Mouse (Mus musculus): ENCODE data around the gene Myo5a.

The Myo5a gene

GRCm38 (mm10) chr9:75072361-75072760 is 1.5 kb downstream of the Myo5a start:
- DNase-seq, result no peak

GRCm38 (mm10) chr9:75077191-75077590 is 6.4 kb downstream of the Myo5a start:
- no peak for DNase-seq

- DNase-seq, result no peak
Observed at GRCm38 (mm10) chr9:75085242-75085824, 14.5 kb downstream of the Myo5a start.

GRCm38 (mm10) chr9:75087823-75088222 is 17.0 kb downstream of the Myo5a start:
- no peak for DNase-seq

- no peak for DNase-seq
Observed at GRCm38 (mm10) chr9:75089285-75089684, 18.5 kb downstream of the Myo5a start.

- no peak for DNase-seq
Observed at GRCm38 (mm10) chr9:75092134-75092533, 21.3 kb downstream of the Myo5a start.

- no peak for DNase-seq
Observed at GRCm38 (mm10) chr9:75094762-75095161, 23.9 kb downstream of the Myo5a start.

GRCm38 (mm10) chr9:75098937-75099336 is 28.1 kb downstream of the Myo5a start:
- DNase-seq, result no peak

- DNase-seq, result no peak
Observed at GRCm38 (mm10) chr9:75100157-75100781, 29.5 kb downstream of the Myo5a start.

GRCm38 (mm10) chr9:75102131-75102530 is 31.3 kb downstream of the Myo5a start:
- DNase-seq, result no peak

GRCm38 (mm10) chr9:75116571-75117177 is 45.9 kb downstream of the Myo5a start:
- DNase-seq, result no peak

GRCm38 (mm10) chr9:75121126-75121525 is 50.3 kb downstream of the Myo5a start:
- no peak for DNase-seq

GRCm38 (mm10) chr9:75124201-75124721 is 53.4 kb downstream of the Myo5a start:
- DNase-seq, result no peak

- no peak for DNase-seq
Observed at GRCm38 (mm10) chr9:75130553-75130952, 59.7 kb downstream of the Myo5a start.

- DNase-seq, result no peak
Observed at GRCm38 (mm10) chr9:75146911-75147310, 76.1 kb downstream of the Myo5a start.

- no peak for DNase-seq
Observed at GRCm38 (mm10) chr9:75160525-75160924, 89.7 kb downstream of the Myo5a start.

GRCm38 (mm10) chr9:75163650-75164049 is 92.8 kb downstream of the Myo5a start:
- DNase-seq, result no peak

- no peak for DNase-seq
Observed at GRCm38 (mm10) chr9:75171721-75172120, 100.9 kb downstream of the Myo5a start.

- no peak for DNase-seq
Observed at GRCm38 (mm10) chr9:75187646-75188260, 116.9 kb downstream of the Myo5a start.

- DNase-seq, result no peak
Observed at GRCm38 (mm10) chr9:75193858-75194257, 123.0 kb downstream of the Myo5a start.

GRCm38 (mm10) chr9:75196335-75196734 is 125.5 kb downstream of the Myo5a start:
- DNase-seq, result no peak

- no peak for DNase-seq
Observed at GRCm38 (mm10) chr9:75197297-75197696, 126.5 kb downstream of the Myo5a start.

- DNase-seq, result no peak
Observed at GRCm38 (mm10) chr9:75201506-75201905, 130.7 kb downstream of the Myo5a start.

- DNase-seq, result no peak
Observed at GRCm38 (mm10) chr9:75202036-75202435, 131.2 kb downstream of the Myo5a start.
